Mouse (Mus musculus) neural tube, embryonic 14.5 days (tissue): ENCODE results near the gene Nfkbia. TPM values are rescaled to one million over a fixed set of nuclear protein-coding genes. Genes with fewer than 3 reads are reported as not detected.

ENCODE experiments used
- ATAC-seq: fragments of 200-750 bp; cut with Nextera tagmentation; 2 replicates; pipeline ENCODE4 v1.8.0; 2017; ENCODE audit warnings: low read depth, mild to moderate bottlenecking, moderate TSS enrichment, moderate library complexity
- H3K27ac ChIP-seq: fragments of 300-500 bp; sonication (generic); 2 replicates; pipeline ENCODE4 v1.5.1; 2014; ENCODE audit warnings: low read depth, mild to moderate bottlenecking, control low read depth, low read length, moderate library complexity, mixed read lengths
- H3K27me3 ChIP-seq: fragments of 300-500 bp; sonication (generic); 2 replicates; pipeline ENCODE4 v1.6.1; 2014; ENCODE audit warnings: low read length; ENCODE audit not compliant: control insufficient read depth, insufficient read depth
- H3K36me3 ChIP-seq: fragments of 300-500 bp; sonication (generic); 2 replicates; pipeline ENCODE4 v1.6.1; 2014; ENCODE audit warnings: low read length, mixed read lengths; ENCODE audit not compliant: control insufficient read depth, insufficient read depth
- H3K4me1 ChIP-seq: fragments of 300-500 bp; sonication (generic); 2 replicates; pipeline ENCODE4 v1.6.1; 2014; ENCODE audit warnings: low read length; ENCODE audit not compliant: control insufficient read depth, insufficient read depth
- H3K4me2 ChIP-seq: fragments of 300-500 bp; sonication (generic); 2 replicates; pipeline ENCODE4 v1.6.1; 2014; ENCODE audit warnings: mild to moderate bottlenecking, low read depth, low read length, control low read depth
- H3K4me3 ChIP-seq: fragments of 300-500 bp; sonication (generic); 2 replicates; pipeline ENCODE4 v1.5.1; 2014; ENCODE audit warnings: low read depth, low read length, control low read depth, mixed read lengths
- H3K9ac ChIP-seq: fragments of 300-500 bp; sonication (generic); replicated peaks from 2 replicates; pipeline ENCODE4 v1.6.1; 2014; ENCODE audit warnings: low read depth, mild to moderate bottlenecking, control low read depth, low read length, mixed read lengths
- H3K9me3 ChIP-seq: fragments of 300-500 bp; sonication (generic); 2 replicates; pipeline ENCODE4 v1.6.1; 2016; ENCODE audit warnings: low read length; ENCODE audit not compliant: control insufficient read depth
- WGBS: fragments of 180-500 bp; shearing (Covaris S2); extraction: QIAGEN DNeasy Blood & Tissue Kit; methylation state at CpG from one replicate; pipeline ENCODE4 v1.1.7; 2014; 5-methylcytosine and 5-hydroxymethylcytosine counted together
- polyA plus RNA-seq: library from polyadenylated mRNA; unstranded; fragments of >200 nt; fragmentation: Nextera tagmentation; extraction: Ambion mirVana; gene quantifications from 2 replicates; pipeline ENCODE4 v1.2.1, GENCODE M21; 2014

Nfkbia gene
- polyA plus RNA-seq, 1 experiment from 2014 or later = 62.7 TPM

- WGBS = 88% methylated on average over 17 of the region's 17 CpGs
- H3K9ac ChIP-seq = no peak overlapping the region
- no peaks in the 10 kb centered on the region for H3K4me1 ChIP-seq
- no peak overlapping the region for H3K27ac ChIP-seq
- no peaks in the 10 kb centered on the region for H3K36me3 ChIP-seq
- no peaks in the 10 kb centered on the region for H3K9me3 ChIP-seq
- no peak overlapping the region for H3K4me2 ChIP-seq
- H3K27me3 ChIP-seq = no peaks in the 10 kb centered on the region
- no peak overlapping the region for H3K4me3 ChIP-seq
- ATAC-seq = no peak
These were observed 15.0 kb upstream of the Nfkbia start for GRCm38 (mm10) chr12:55507332-55507935.

DNA sequence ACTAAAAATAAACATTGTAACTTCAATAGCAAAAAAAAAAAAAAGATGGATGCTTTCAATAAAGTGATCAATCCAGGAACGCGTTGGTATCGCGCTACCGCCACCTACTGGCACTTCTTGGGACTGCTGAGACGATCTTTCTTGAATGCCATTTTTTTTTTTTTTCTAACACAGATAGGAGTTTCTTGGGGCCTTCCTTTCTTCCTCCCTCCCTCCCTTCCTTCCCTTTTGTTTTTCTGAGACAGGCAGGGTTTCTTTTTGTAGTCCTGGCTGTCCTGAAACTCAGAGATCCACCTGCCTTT lies 13.5 kb upstream of the Nfkbia start:
- WGBS = 0% methylated on average over 6 of the region's 6 CpGs
- H3K27me3 ChIP-seq = no peaks in the 10 kb centered on the region
- H3K9me3 ChIP-seq = no peaks in the 10 kb centered on the region
- no peak; the same call in 1 of the 2 replicates for ATAC-seq
- H3K36me3 ChIP-seq = no peaks in the 10 kb centered on the region
- no peak overlapping the region for H3K4me3 ChIP-seq
- H3K9ac ChIP-seq = no peak overlapping the region
- H3K4me2 ChIP-seq = no peak overlapping the region
- H3K27ac ChIP-seq = no peak overlapping the region
- no peaks in the 10 kb centered on the region for H3K4me1 ChIP-seq

GRCm38 (mm10) chr12:55505314-55506028 lies 13.0 kb upstream of the Nfkbia start:
- WGBS = 15% methylated on average over 7 of the region's 7 CpGs
- no peak overlapping the region for H3K9ac ChIP-seq
- H3K9me3 ChIP-seq = no peaks in the 10 kb centered on the region
- H3K27ac ChIP-seq = no peak overlapping the region
- H3K4me3 ChIP-seq = no peak overlapping the region
- H3K4me2 ChIP-seq = no peak overlapping the region
- H3K36me3 ChIP-seq = no peaks in the 10 kb centered on the region
- no peaks in the 10 kb centered on the region for H3K27me3 ChIP-seq
- peak; percentile 59; the same call in 1 of the 2 replicates for ATAC-seq
- H3K4me1 ChIP-seq = no peaks in the 10 kb centered on the region

DNA sequence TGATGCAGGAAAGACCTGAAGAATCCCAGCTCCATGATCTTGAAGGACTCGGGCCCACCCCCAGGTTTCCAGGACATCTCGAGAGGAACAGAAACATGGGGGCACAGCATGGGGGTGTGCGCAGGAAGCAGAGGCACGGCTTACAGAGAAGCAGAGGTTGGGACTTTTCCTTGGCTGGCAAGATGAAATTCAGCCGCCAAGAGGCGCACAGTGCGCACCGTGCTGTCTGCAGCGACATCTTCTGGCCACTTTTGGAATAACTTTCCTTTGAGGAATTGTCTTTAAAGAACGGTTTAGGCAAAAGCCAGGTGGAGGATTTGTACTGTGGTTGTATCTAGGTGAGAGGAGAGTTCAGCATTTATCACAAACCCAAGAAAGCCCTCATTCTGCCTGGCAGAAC lies 6.6 kb upstream of the Nfkbia start:
- Histone ChIP-seq H3K4me2 (no peak overlapping the region), H3K27me3 (no peaks in the 10 kb centered on the region), H3K27ac (no peak overlapping the region), H3K4me3 (no peak overlapping the region), H3K36me3 (no peaks in the 10 kb centered on the region), H3K9me3 (no peaks in the 10 kb centered on the region), H3K4me1 (no peaks in the 10 kb centered on the region), H3K9ac (no peak overlapping the region)
- under 1% methylated on average over 10 of the region's 10 CpGs for WGBS
- peak; percentile 80 for ATAC-seq

DNA sequence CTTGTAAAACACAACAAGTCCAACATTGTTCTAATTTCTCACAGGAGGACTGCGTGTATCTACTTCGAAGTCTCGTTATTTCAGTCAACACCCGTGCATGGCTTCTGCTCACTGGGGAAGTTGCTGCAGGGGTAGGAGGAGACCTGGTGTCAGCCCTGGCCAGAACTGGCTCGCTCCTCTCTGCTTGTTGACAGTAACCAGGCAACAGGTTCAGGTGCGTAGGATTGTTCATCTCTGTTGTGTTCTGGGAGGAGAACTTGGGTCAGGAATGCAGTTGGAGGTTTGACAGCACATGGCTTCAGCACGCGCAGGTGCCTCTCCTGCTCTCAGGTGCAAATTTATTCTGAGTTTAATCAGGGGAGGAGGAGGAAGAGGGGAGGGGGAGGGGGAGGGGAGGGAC lies 5.3 kb upstream of the Nfkbia start:
- WGBS = 54% methylated on average over 8 of the region's 8 CpGs
- H3K27ac ChIP-seq = no peak overlapping the region
- ATAC-seq = no peak
- no peaks in the 10 kb centered on the region for H3K27me3 ChIP-seq
- H3K9me3 ChIP-seq = no peaks in the 10 kb centered on the region
- H3K36me3 ChIP-seq = no peaks in the 10 kb centered on the region
- H3K4me1 ChIP-seq = peaks cover 8% of the 10 kb centered on the region
- H3K4me3 ChIP-seq = no peak overlapping the region
- no peak overlapping the region for H3K9ac ChIP-seq
- H3K4me2 ChIP-seq = no peak overlapping the region

DNA sequence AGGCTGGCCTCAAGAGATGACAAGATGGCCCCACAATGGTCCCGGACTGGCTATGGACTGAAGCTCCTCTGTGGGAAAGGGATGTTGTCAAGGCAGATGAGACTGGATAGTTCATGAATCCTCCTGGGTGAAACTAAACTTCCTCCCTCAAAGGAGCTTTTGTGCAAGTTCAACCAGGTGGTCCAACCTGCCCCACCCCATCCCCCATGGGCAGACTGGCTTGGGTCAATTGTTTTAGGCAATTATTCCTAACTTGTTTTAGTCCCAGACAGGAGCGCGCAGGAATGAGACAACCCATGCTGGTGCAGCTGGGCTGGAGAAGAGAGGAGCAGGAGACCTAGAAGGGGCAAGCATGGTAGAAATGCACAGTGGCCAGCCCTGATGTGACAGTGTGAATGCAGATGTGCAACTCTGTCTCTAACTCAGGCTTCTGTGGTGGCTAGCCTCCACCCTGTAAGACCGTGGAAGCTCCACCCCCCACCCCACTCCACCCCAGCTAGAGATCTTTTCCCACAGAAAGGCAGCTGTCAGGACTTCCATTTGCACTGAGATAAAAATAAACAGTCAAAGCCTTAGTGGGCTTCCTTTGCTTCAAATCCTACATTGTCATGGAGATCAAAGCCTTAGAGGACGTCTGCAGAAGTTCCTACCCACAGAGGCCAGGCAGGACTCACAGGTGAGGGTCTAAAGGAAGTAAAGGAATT lies 3.6 kb upstream of the Nfkbia start:
- Histone ChIP-seq H3K4me2 (no peak overlapping the region), H3K27me3 (no peaks in the 10 kb centered on the region), H3K4me1 (peaks cover 12% of the 10 kb centered on the region), H3K27ac (no peak overlapping the region), H3K36me3 (no peaks in the 10 kb centered on the region), H3K4me3 (no peak overlapping the region), H3K9me3 (no peaks in the 10 kb centered on the region), H3K9ac (no peak overlapping the region)
- 64% methylated on average over 5 of the region's 5 CpGs for WGBS
- no peak for ATAC-seq

- Histone ChIP-seq H3K27me3 (no peaks in the 10 kb centered on the region), H3K27ac (no peak overlapping the region), H3K4me1 (peaks cover 15% of the 10 kb centered on the region), H3K36me3 (peaks cover 6% of the 10 kb centered on the region; the same call in 1 of the 2 replicates), H3K4me2 (no peak overlapping the region), H3K9me3 (no peaks in the 10 kb centered on the region), H3K4me3 (no peak overlapping the region), H3K9ac (no peak overlapping the region)
- ATAC-seq = no peak
- 36% methylated on average over 9 of the region's 9 CpGs for WGBS
These were observed 2.9 kb upstream of the Nfkbia start for GRCm38 (mm10) chr12:55495114-55495901.

DNA sequence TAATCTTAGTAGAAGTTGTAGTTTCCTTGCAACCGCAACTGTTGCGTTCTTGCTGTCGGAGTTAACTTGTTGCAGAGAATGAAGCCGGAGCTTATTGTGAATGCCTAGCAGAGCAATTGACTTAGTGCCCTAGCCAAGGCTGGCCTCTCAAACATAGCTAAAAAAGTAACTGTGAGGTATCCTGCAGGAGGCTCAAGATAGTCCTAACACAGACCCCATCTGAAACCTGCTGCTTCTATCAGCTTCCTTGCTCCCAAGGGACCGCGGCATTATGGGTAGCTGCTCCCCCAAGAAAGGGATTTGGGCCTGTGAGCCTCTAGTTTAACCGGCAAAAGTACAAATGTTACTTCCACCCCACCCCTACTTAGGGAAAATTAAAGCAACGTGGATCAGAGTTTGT lies 934 bp upstream of the Nfkbia start:
- Histone ChIP-seq H3K9me3 (no peaks in the 10 kb centered on the region), H3K9ac (no peak overlapping the region), H3K27me3 (no peaks in the 10 kb centered on the region), H3K36me3 (peaks cover 7% of the 10 kb centered on the region; the same call in 1 of the 2 replicates), H3K27ac (no peak overlapping the region), H3K4me1 (peaks cover 15% of the 10 kb centered on the region), H3K4me2 (peak overlapping the region; percentile 56), H3K4me3 (peak overlapping the region; percentile 86; the same call in 1 of the 2 replicates)
- ATAC-seq = no peak
- WGBS = 33% methylated on average over 8 of the region's 8 CpGs
